Mouse (Mus musculus) cerebellum, adult 2 months (tissue): Measurements from ENCODE around the gene Jmjd4.

ENCODE experiments used
- CTCF ChIP-seq: fragments of 200-500 bp; IDR thresholded peaks from 2 replicates; pipeline ENCODE4 v1.5.1; 2011; ENCODE audit warnings: low read depth, mild to moderate bottlenecking, control low read depth, low read length, moderate library complexity, borderline replicate concordance; ENCODE audit not compliant: insufficient read depth
- POLR2A ChIP-seq: fragments of 200-500 bp; IDR thresholded peaks from 2 replicates; pipeline ENCODE4 v1.6.1; 2011; ENCODE audit warnings: low read length, control low read depth, borderline replicate concordance; ENCODE audit not compliant: insufficient read depth

GRCm38 (mm10) chr11:59449741-59450229 is at the start of gene Jmjd4:
- peak; percentile 93 for TF ChIP-seq POLR2A
- no peak for TF ChIP-seq CTCF
